Mouse (Mus musculus): ENCODE data around the gene Prdx5. TPM values are rescaled to one million over a fixed set of nuclear protein-coding genes. Genes with fewer than 3 reads are reported as not detected.

Prdx5 gene
- total and polyA plus RNA-seq, 2 experiments from 2014 or later, result 344 to 623 TPM

DNA sequence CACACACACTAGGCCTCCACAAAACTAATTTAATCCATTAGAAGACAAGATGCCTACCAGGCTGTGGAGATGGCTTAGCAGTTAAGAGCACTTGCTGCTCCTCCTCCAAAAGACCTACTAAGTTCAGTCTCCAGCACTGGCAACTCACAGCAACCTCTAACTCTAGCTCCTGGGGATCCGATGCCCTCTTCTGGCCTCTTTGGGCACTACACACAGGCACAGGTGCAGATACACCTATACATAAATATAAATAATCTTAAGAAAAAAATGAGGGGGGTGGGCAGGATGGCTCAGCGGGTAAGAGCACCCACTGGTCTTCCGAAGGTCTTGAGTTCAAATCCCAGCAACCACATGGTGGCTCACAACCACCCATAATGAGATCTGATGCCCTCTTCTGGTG, 26.4 kb upstream of the Prdx5 start:
- DNase-seq (ENCODE audit: low spot score), result no peak
- Histone ChIP-seq H3K27ac (ENCODE audit: low read depth) (no peak overlapping the region), H3K27me3 (ENCODE audit: control insufficient read depth, insufficient read depth, low read length) (peaks cover 50% of the 10 kb centered on the region), H3K9me3 (replicated peaks; ENCODE audit: control insufficient read depth, low read length) (no peaks in the 10 kb centered on the region), H3K4me2 (ENCODE audit: low read depth, low read length) (no peak overlapping the region), H3K9ac (replicated peaks; ENCODE audit: low read depth, low read length) (no peak overlapping the region), H3K4me3 (ENCODE audit: low read depth, low read length) (no peak overlapping the region), H3K36me3 (replicated peaks; ENCODE audit: control insufficient read depth, insufficient read depth, low read length) (no peaks in the 10 kb centered on the region), H3K4me1 (ENCODE audit: control insufficient read depth, insufficient read depth) (peaks cover 23% of the 10 kb centered on the region)
- TF ChIP-seq CTCF (IDR thresholded peaks at IDR 0.05; ENCODE audit: low read depth) (peak; percentile 15), EP300 (IDR thresholded peaks at IDR 0.05; ENCODE audit: low read depth) (no peak)
- 29% methylated on average over 3 of the region's 3 CpGs for WGBS
- no peak for ATAC-seq (ENCODE audit: insufficient read depth, low read depth)

DNA sequence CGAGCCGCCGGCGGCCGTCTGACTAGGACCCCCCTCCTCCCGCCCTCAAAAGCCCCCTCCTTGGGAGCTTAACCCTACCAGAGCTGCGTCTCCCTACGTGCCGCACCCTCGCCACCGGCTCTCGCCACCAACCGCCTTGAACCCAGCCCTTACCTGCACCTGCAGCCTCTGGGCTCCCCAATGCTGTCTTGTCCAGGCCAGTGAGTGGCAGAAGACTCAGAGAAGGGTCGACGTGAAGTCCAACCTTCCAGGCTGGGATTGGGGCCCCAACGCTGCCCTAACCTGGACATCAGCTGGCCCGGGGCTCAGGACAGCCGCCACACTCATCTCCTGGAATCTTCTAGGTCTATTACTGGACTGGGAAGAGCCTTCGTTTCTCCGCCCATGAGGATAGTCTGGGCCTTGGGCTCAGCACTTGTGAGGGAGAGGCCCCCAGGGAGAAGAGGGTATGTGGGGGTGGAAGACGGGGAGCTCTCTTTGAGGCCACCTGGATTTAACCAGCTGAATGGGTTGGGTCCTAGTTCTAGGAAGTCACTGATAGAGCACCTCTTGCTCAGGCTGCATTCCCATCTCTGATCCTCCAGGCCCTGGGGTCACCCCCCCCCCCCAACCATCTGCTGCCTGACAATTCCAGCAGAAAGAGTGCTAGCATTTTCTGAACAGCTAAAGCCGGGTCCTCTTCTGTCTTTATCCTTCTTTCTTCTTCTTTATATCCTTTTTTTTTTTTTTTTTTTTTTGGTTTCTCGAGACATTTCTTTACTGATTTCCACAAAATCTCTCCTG, 24.5 kb upstream of the Prdx5 start, which contains the start of gene Kcnk4:
Kcnk4 (minus strand) TSS at position 321 of the 783 bp plus-strand sequence.
- H3K9me3 ChIP-seq (replicated peaks; ENCODE audit: control insufficient read depth, low read length), result no peaks in the 10 kb centered on the region
- ATAC-seq (ENCODE audit: insufficient read depth, low read depth) (no peak), DNase-seq (ENCODE audit: low spot score) (no peak)
- peaks cover 12% of the 10 kb centered on the region for H3K4me1 ChIP-seq (ENCODE audit: control insufficient read depth, insufficient read depth)
- 13% methylated on average over 22 of the region's 23 CpGs for WGBS
- TF ChIP-seq CTCF (IDR thresholded peaks at IDR 0.05; ENCODE audit: low read depth) (no peak), EP300 (IDR thresholded peaks at IDR 0.05; ENCODE audit: low read depth) (no peak)
- H3K27ac ChIP-seq (ENCODE audit: low read depth), result no peak within 1 kb of the TSS
- peak within 1 kb of the TSS; percentile 55 for H3K9ac ChIP-seq (replicated peaks; ENCODE audit: low read depth, low read length)
- peak within 1 kb of the TSS; percentile 48 for H3K4me3 ChIP-seq (ENCODE audit: low read depth, low read length)
- H3K27me3 ChIP-seq (ENCODE audit: control insufficient read depth, insufficient read depth, low read length), result peaks cover 58% of the 10 kb centered on the region
- H3K4me2 ChIP-seq (ENCODE audit: low read depth, low read length), result peak within 1 kb of the TSS; percentile 70
- H3K36me3 ChIP-seq (replicated peaks; ENCODE audit: control insufficient read depth, insufficient read depth, low read length), result no peaks in the 10 kb centered on the region

DNA sequence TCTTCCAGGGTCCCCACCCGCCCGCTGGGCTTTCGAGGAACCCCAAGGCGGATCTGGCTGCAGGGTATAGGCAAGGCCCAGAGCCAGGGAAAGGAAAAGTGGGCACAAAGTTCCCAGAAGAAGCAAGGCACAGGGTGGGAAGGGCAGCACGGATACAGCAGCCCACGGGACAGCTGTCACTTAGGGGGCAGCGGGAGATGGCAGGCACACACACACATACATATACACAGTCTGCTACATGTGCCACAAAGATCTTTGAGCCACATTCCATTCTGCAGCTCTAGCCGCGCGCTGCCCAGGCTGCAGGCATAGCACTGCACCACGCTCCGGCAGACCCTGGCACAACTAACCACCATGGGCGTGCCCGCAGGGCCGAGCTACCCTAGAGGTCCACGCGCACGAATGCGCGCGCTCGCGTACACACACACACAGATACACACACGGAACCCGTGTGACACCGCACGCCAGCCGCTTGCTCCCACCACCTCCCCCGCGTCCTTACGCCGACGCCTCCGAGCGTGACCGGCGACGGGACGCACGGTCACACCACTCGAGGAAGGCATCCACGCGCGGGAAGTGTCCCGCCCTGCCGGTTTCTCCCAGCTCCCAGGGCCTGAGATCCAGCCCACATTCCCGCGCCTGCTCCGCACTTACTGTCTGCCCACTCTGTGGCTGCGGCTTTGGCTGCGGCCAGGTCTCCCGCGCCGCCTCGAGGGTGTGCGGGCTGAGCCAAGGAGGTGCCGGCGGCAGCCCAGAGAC, 23.7 kb upstream of the Prdx5 start:
- no peaks in the 10 kb centered on the region for H3K36me3 ChIP-seq (replicated peaks; ENCODE audit: control insufficient read depth, insufficient read depth, low read length)
- no peak for DNase-seq (ENCODE audit: low spot score)
- H3K27ac ChIP-seq (ENCODE audit: low read depth), result no peak overlapping the region
- H3K9ac ChIP-seq (replicated peaks; ENCODE audit: low read depth, low read length), result peak overlapping the region; percentile 55
- TF ChIP-seq CTCF (IDR thresholded peaks at IDR 0.05; ENCODE audit: low read depth), result no peak
- no peak for TF ChIP-seq EP300 (IDR thresholded peaks at IDR 0.05; ENCODE audit: low read depth)
- H3K4me1 ChIP-seq (ENCODE audit: control insufficient read depth, insufficient read depth), result peaks cover 12% of the 10 kb centered on the region
- H3K4me3 ChIP-seq (ENCODE audit: low read depth, low read length), result peak overlapping the region; percentile 48
- 4% methylated on average over 57 of the region's 58 CpGs for WGBS
- H3K9me3 ChIP-seq (replicated peaks; ENCODE audit: control insufficient read depth, low read length), result no peaks in the 10 kb centered on the region
- peak overlapping the region; percentile 70 for H3K4me2 ChIP-seq (ENCODE audit: low read depth, low read length)
- ATAC-seq (ENCODE audit: insufficient read depth, low read depth), result peak; percentile 70
- H3K27me3 ChIP-seq (ENCODE audit: control insufficient read depth, insufficient read depth, low read length), result peaks cover 58% of the 10 kb centered on the region

DNA sequence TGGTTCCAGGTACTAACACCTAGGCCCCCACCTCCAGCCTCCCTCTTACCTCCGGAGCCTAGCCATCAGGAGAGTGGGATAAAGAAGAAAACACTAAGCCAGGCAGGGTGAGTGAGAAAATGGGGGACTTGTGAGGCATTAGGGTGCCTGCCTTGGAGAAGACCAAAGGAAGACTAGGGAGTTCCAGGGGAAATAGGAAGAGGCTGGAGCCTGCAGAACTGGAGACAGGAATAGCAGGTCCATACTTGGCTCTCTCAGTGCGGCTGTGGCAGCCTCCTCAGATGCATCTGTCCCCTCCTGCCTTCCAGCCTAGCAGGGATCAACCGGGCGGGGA, 23.2 kb upstream of the Prdx5 start:
- Histone ChIP-seq H3K36me3 (replicated peaks; ENCODE audit: control insufficient read depth, insufficient read depth, low read length) (no peaks in the 10 kb centered on the region), H3K4me1 (ENCODE audit: control insufficient read depth, insufficient read depth) (peaks cover 12% of the 10 kb centered on the region), H3K27me3 (ENCODE audit: control insufficient read depth, insufficient read depth, low read length) (peaks cover 61% of the 10 kb centered on the region), H3K27ac (ENCODE audit: low read depth) (no peak overlapping the region), H3K4me2 (ENCODE audit: low read depth, low read length) (peak overlapping the region; percentile 70), H3K4me3 (ENCODE audit: low read depth, low read length) (no peak overlapping the region), H3K9me3 (replicated peaks; ENCODE audit: control insufficient read depth, low read length) (no peaks in the 10 kb centered on the region), H3K9ac (replicated peaks; ENCODE audit: low read depth, low read length) (0 out of 2 replicates have a peak overlapping the region, but pooled peaks have one; percentile 55)
- WGBS, result 31% methylated on average over 4 of the region's 4 CpGs
- ATAC-seq (ENCODE audit: insufficient read depth, low read depth) (no peak), DNase-seq (ENCODE audit: low spot score) (no peak)
- TF ChIP-seq EP300 (IDR thresholded peaks at IDR 0.05; ENCODE audit: low read depth), result no peak
- TF ChIP-seq CTCF (IDR thresholded peaks at IDR 0.05; ENCODE audit: low read depth), result no peak

DNA sequence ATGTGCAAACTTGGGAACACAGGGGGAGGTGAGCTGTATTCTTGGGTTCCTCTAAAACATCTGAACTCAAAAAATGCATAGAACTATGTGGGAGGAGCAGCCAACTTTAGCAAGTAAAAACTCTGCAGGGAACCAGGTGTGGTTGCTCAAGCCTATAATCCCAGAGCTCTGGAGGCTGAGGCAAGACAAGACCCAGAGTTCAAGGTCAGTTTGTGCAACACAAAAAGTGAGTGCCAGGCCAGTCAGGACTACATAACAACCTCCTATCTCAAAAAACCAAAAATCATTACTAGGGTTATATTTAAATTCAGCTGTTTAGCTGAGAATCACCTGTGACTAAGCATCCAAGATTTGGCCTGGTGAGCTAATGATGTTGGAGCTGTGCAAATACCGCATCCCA, 22.1 kb upstream of the Prdx5 start:
- DNase-seq (ENCODE audit: low spot score) (no peak), ATAC-seq (ENCODE audit: insufficient read depth, low read depth) (no peak)
- Histone ChIP-seq H3K36me3 (replicated peaks; ENCODE audit: control insufficient read depth, insufficient read depth, low read length) (no peaks in the 10 kb centered on the region), H3K4me2 (ENCODE audit: low read depth, low read length) (no peak overlapping the region), H3K4me3 (ENCODE audit: low read depth, low read length) (no peak overlapping the region), H3K4me1 (ENCODE audit: control insufficient read depth, insufficient read depth) (peaks cover 15% of the 10 kb centered on the region), H3K27me3 (ENCODE audit: control insufficient read depth, insufficient read depth, low read length) (peaks cover 72% of the 10 kb centered on the region), H3K9ac (replicated peaks; ENCODE audit: low read depth, low read length) (no peak overlapping the region), H3K9me3 (replicated peaks; ENCODE audit: control insufficient read depth, low read length) (no peaks in the 10 kb centered on the region), H3K27ac (ENCODE audit: low read depth) (no peak overlapping the region)
- TF ChIP-seq EP300 (IDR thresholded peaks at IDR 0.05; ENCODE audit: low read depth) (no peak), CTCF (IDR thresholded peaks at IDR 0.05; ENCODE audit: low read depth) (no peak)
- 57% methylated on average over 1 of the region's 1 CpGs for WGBS
